Mouse (Mus musculus) kidney, postnatal 10 days (tissue): ENCODE data around the gene OR5BS1P.
"Not testable (repeated sequence)": the region's sequence is repeated elsewhere in the genome, so short reads cannot be mapped to it uniquely, and the experiment has no call there.

Source experiments
- DNase-seq: peaks from one replicate; pipeline ENCODE4 v3.0.0; 2021; ENCODE audit warnings: mixed read lengths

Gene OR5BS1P

DNA sequence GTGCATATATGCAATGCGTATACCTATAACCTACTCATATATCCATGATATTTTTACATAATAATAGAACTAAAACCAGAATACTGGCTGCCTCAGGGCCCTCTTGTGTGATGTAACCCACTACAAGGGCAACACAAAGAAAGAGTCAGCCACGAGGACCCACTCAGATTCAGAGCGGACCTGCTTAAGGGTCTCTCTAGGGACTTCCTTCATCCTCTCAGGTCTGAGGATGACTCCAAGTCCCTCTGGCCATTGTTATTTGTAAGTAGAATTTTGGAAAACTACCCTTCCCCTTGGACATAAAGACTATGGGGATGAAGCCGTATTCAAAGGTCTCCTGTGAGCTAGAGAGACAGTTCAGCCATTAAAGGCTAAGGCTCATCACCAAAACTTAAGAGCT, at the start of gene OR5BS1P:
TSS of gene OR5BS1P (plus strand) at position 301 of the 400 bp plus-strand sequence.
- DNase-seq: no peak

DNA sequence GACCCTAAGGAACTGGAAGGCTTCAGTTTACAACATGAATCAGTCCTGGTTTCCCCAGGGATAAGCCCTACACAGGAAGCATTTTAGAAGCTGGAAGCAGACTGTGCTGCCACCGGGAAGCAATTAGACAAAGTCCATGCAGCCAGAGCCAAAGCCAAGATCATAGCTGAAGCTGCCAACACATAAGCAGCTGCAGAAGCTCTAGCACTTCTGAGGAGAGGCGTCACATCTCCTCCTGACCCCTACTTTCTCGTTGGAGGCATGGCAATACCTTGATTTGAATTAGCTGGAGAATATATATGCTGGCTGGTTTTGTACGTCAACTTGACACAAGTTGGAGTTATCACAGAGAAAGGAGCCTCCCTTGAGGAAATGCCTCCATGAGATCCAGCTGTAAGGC, 48.8 kb upstream of the OR5BS1P start:
- DNase-seq: no peak

DNA sequence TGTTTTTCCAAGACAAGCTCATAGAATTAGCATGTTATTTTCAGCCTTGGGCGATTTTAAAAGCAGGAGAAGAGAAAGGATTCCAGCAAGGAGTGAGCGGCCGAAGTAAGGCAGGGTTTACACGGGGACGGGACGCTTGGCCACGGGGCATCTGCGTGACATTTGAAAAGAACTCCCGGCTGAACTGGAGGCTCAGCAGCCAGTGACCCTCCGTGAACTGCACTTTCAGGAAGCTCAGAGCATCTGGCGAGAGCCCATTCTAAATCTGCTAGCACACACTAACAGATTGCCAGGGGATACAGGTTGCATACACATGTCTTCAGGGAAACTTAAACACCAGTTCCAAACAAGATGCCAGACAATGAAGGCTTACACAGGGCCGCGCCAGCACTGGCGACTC, 45.4 kb upstream of the OR5BS1P start:
- DNase-seq: no peak

DNA sequence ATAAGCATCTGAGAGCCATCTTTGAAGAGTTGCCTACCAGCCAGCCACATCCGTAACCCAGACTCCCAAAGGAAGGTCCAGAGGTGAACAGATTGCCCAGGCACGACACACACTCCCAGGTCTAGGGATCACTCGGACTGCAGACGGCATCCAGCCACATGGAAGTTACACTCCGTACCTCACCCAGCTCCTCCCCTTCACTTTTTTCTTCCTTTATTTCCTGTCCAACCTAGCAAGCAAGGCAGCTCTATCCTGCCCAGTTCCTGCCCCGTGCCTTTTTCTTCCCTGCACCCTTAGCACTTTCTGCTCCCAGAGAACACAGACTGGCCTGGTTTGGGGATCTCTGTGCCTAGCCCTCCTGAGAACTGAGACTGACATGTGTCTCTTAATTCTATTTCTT, 44.9 kb upstream of the OR5BS1P start:
- DNase-seq: no peak

DNA sequence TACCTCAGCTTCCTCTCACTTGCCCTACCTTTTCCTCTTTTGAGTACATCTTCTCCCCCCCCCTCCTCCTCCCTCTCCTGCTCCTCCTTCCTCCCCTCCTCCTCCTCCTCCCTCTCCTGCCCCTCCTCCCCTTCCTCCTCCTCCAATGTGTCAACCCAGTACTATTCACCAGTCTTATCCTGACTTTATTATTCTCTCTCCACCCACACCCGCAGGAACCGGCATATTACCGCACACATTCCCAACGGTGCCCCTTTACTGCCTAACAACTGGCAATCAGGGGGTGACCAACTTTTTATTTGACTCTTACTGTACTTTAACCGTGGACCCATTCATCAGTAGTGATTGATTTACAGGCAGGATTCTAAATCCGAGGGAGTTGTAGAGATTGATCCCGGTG, 44.5 kb upstream of the OR5BS1P start:
- DNase-seq: no peak

DNA sequence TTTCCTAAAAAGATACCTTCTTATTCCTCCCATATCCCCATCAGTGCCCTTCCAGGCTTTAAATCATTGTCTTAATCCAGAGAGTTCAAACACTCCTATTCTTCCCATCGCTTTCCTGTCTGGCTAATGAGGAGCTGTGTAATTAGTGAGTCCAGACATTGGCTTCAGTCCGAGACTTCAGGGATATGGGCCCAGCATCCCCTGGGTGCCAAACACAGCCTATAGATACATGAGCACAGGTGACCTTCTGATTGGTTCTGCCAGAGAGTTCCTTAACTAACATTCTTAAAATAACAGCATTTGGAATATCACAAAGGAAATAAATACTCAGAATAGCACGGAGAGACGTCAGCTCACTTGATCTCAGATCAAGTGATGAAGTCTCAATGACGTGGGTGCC, 38.8 kb upstream of the OR5BS1P start, which contains the start of gene Olfr282:
TSS of gene Olfr282 (plus strand) at position 301 of the 400 bp plus-strand sequence.
- not testable (repeated sequence) for DNase-seq

DNA sequence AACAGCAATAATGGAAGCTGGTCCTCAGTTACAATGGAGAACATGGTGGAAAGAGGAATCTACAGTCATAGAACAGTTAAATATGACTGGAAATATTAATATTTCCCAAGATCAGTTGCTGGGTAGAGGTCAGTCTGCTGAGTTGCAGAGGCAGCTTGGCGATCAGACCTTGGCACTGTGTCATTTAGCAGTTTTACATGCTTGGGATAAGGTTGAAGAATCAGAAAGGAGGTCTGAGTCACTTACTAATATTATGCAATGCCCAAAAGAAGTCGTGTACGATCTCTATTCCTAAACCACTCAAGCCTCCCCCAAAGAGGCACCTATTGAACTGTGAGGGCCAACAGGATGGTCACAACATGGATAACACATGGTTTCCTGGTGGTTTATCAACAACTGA, 25.1 kb upstream of the OR5BS1P start:
- no peak for DNase-seq

DNA sequence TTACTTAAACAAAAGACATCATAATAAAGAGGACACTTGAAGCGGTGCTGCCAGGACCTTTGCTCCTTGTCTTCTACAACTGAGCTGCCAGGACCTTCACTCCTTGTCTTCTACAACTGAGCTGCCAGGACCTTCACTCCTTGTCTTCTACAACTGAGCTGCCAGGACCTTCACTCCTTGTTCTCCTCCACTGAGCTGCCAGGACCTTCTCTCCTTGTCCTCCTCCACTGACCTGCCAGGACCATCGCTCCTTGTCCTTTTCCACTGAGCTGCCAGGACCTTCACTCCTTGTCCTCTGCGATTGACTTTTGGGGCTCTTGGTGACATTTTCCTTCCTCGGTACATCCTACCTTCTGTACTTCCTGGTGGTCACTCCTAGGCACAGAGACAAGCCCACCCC, 21.2 kb upstream of the OR5BS1P start:
- peak; percentile 44 for DNase-seq

DNA sequence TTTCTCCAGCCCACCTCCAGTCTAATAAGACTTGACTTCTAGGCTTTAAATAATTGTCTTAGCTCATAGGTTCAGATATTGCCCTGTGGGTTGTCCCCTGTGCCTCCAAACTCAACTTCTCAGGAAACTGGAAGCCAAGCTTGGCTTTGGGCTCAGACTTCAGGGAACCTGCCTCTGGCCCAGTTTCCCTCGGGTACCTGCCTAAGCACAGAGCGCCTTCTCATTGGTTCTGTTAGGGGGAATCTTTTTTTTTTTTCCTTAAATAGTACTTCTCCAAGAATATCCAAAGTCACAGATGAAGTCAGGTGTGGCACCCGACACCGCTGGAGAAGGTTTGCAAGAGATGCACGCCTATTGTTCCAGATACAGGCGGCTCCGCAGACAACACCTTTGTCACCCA, 17.4 kb upstream of the OR5BS1P start, which contains the start of gene Olfr281:
TSS of gene Olfr281 (plus strand) at position 301 of the 400 bp plus-strand sequence.
- DNase-seq: no peak

DNA sequence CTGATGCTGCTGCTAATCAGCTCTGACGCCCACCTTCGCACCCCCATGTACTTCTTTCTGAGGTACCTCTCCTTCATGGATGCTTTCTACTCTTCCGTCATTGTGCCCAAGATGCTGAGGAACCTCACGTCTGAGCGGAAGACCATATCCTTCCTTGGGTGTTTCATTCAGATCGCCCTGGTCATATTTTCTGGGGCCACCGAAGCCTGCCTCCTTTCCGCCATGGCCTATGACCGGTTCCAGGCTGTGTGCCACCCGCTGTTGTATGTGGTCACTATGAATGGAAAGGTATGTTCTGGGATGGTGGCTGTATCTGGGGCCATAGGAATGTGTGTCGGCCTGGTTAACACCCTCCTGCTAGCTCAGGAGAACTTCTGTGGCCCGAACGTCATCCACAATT, 1.8 kb downstream of the OR5BS1P start:
- no peak for DNase-seq

DNA sequence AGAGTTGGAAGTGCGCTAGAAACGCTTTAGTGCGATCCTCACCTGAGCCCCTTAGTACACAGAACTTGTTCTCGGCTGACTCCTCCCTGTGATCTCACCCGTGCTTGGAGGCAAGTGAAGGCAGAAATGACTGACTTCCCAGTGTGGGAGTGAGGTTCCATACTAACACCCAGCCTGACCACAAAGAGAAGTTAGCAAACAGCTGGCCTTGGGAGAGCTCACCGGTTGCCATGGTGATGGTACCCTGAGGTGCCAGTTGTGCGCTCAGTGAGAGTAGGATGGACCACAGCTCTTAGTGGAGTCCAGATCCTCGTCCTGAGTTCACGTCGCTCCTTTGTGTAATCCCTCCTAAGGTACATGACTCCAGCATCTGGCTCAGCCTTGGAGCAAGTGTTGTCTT, 5.3 kb downstream of the OR5BS1P start:
- no peak for DNase-seq

DNA sequence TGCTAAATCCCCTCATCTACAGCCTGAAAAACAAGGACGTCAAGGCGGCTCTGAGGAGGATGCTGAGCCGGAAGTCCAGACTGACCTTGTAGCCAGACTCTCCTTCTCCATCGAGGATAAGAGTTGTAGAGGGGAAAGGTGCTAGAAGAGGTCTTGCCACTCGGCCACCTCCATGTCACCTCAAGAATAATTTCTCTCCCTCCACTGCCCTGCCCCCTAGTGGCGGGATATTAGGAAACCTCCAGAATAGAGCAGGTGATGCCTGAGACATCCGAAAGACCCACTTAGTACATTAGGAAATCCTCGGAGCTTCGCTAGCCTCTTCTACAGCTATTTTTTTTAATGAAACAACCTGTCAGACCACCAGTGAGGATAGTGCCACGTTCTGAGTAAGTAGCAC, 5.7 kb downstream of the OR5BS1P start:
- DNase-seq: peak; percentile 70

DNA sequence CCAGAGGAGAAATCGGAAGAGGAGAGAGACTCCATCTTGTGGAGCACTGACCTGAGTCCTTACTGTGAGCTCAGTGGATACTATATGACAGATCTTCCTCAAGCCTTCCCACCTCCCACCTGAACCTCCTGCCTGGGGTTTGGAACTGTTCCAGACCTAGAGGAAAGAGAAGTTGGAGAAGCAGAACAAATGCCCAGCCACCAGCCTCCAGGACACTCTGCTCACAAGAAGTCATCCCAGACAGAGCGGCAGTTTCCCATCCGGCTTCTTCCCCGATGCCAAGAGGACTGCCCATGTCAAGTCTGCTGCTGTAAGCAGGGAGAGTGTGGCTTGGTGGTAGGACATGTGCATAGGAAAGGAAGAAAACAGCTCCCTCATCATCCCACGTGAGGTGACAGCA, 6.6 kb downstream of the OR5BS1P start:
- no peak for DNase-seq

DNA sequence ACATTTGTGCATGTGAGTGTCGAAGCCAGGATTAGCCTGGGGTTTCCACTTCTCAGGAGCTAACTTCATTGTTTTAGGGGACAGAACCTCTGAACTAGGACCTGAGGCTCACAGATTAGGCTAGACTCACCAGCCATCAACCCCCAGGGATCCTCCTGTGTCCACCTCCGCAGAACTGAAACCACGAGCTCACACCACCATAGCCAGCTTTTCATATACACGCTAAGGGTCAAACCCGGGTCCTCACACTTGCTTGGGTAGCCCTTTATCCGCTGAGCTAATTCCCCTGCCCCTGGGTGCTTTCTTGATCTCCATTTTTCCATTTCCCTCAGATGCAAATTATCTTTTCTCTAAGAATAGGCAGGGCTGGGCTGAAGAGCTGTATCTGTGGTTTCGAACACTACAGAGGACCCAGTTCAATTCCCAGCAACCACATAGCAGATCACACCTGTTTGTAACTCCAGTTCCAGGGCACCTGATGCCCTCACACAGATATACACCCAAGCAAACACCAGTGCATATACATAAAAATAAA, 9.9 kb downstream of the OR5BS1P start:
- no peak for DNase-seq

DNA sequence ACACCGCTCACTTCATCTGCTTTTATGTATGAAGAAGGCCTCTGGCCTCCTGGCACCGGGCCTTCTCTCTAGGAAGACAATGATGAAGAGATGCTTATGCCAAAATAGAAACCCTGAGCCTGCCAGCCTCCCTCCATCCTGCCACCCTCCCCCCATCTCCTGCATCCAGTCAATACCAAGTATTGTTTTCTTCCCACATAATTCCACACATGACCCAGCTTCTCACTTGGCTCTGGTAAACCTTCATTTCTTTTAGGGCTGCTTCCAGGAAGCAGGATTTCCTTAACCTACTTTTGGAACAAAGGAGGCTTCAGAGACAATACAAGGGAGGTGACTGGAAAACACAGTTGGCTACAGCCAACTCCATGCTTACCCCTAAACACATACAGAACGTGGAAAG, 13.0 kb downstream of the OR5BS1P start, which contains the start of gene Lalba:
TSS of gene Lalba (minus strand) at position 21 of the 400 bp plus-strand sequence.
- peak; percentile 48 for DNase-seq

DNA sequence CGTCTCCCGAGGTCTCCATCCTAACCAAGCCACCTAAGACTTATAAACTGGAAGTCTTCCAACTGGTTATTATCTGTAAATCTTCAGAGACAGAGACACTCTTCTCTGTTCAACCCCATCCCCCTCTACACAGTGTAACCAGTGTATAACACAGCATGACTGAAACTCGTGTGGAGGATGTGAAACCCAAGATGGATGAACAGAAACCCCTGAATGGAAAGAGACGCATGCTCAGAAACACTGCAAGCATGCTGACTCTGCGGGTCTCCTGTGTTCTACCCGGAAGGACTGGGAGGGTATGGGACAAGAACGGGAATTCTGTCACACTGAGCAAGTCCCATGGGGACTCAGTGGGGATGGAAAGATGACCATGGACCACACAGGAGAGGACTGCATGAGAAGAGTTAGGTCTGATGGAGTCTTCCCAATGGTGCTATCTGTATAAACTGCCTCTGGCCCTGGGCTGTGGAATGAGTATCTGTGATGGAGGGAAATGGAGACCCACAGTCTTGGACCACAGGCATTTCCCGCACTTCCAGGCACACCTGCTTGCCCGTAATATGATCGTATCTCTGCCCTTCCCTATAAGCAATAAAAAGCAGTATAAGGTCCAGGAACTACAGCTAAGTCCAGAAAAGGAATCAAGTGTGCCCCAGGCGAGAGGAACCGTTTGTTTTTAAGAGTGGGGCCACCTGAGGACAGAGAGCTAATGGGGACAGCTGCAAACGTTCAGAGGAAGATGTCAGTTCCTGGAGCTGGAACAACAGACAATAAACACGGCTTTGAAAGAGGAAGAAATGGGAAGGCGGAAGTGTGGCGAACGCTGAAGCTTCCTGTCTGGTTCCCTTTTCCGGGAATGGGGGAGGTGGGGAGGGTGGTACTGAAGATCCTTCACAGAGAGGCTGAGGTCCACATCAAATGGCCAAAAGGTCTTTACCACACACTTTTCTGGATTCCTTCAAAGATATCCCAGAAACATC, 14.5 kb downstream of the OR5BS1P start:
- DNase-seq: peak; percentile 73

DNA sequence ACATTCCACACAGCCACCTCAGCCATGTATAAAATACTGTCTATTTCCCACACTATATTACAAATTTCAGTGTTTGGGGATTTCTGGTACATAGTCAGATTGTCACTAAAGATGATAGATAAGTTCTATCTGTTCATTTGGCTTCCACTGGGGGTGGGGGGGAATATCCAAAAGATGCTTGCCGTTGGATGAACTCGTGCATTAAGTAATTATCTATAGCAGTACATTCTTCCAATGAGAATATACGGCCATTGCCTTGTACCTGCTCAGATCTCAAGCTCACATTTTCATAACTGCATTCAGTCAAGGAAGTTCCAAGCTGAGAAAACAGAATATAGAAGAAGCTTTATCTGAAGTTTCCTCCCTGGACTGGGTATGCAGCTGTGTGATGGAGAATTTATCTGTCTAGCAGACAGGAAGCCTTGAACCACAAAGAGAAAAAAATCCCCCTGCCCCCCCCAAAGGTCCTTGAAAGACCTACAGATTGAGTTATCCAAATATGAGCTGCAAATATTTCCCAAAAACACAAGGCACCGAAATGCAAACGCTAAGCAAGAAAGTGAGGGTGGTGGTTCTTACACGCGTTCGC, 16.8 kb downstream of the OR5BS1P start:
- no peak for DNase-seq

DNA sequence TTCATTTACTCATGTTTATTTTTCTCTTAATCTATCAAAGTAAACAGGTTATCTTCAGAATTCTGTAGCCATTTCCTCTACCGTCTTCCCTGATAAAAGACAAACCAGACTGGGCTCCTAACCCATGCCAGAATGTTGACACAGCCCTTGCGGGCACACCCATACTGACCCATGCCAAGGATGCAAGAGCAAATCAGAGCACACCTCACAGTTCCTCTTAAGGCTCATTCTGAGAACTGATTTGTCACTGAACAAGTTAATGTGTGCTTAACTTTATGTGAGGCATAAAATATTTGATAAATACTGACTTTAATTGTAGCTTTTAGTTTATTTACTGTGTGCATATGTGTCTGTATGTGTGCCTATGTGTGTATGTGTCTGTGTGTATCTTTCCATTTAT, 21.6 kb downstream of the OR5BS1P start:
- no peak for DNase-seq

DNA sequence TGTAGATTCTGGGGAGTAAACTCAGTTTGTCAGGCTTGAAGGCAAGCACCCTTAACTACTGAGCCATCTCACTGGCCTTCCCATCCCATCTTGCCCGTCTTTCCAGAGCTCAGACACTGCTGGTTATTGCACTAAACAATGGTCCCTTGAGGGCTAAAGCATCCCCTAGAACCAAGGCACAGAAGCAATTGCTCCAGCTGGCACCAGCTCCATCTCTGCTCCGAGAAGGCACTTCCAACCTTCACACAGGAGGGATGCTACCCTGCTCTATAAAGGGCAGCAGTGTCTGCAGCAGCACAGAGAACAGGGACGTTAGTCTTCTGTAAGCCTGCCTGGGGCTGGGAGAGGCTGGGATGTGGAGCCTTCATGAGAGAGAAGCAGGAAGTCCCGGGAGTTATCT, 22.4 kb downstream of the OR5BS1P start, which contains the start of gene Olfr279:
TSS of gene Olfr279 (plus strand) at position 301 of the 400 bp plus-strand sequence.
- no peak for DNase-seq

DNA sequence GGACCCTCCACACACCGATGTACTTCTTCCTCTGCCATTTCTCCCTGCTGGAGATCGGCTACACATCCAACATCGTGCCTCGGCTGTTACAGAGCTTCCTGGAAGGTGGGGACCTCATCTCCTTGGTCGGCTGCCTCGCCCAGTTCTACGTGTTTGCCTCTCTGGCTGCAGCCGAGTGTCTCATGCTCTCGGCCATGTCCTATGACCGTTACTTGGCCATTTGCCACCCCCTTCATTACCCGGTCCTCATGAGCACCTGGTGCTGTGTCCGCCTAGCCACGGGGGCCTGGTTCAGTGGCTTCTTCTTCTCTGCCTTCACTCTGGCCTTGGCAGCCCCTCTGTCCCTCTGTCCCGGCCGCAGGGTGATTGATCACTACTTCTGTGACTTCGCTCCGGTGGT, 27.9 kb downstream of the OR5BS1P start:
- DNase-seq: no peak

DNA sequence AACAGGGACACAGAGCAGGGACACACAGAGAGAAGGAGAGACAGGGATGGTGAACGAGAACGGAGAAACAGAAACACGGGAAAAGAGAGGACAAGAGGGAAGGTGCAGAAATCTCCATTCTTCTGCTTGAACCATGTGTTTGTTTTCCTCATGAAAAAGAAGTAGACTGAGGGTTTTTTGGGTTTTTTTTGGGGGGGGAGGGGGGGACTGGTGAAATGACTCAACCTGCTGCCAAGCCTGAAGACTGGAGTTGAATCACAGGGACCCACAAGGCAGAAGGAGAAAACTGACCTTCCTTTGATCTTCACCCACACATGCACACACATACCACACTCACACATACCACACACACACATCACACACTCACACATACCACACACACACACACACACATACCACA, 33.6 kb downstream of the OR5BS1P start:
- no peak for DNase-seq

DNA sequence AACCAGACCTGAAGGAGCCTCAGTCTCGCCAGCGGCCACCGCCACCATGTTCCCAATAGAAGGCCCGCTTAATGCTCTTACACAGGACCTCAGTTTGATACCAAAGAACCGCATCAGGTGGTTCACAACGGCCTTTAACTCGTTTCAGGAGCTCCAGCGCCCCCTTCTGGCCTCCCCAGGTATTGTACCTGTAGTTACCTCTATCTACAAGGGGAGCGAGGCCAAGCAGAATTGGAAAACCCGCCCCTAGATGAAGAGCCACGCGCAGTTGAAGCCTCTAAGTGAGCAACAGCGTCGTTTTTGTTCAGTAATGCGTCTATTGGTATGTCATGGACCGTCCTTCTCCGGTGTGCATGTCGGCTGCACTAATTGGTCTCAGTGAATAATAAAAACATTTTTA, 34.8 kb downstream of the OR5BS1P start:
- peak; percentile 87 for DNase-seq

DNA sequence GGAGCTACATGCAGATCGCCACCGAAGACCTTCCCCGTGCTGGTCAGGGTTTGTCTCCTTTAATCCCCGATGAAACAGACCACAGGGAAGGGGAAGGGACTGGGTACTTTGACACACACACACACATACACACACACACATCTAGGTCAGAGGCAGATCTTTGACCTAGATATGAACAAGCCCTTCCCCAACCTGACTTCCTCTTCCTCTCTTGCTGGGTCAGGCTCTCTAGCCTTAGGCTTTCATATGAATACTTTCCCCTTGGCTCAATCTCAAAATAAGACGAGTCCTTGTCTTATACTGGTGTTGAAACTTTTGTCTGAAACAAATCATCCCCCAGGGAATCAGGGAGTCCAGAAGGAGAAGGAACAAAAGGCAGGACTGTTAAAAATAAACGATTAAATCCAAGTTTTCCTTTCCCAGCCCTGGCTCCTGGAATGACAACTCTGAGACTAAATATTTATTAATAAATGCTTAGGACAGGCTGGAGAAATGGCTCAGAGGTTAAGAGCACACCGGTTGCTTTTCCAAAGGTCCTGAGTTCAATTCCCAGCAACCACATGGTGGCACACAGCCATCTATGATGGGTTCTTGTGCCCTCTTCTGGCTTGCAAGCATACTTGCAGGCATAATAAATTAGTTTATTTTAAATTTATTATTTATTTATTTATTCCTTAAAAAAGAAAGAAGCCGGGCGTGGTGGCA, 36.7 kb downstream of the OR5BS1P start:
- DNase-seq: no peak
